Mouse (Mus musculus) forebrain, embryonic 14.5 days (tissue): Measurements from ENCODE around the gene Gpr139. TPM values are rescaled to one million over a fixed set of nuclear protein-coding genes. Genes with fewer than 3 reads are reported as not detected.
A peak's percentile ranks its signal among the peaks of the same experiment; 100 is the strongest.

Experiments used
- ATAC-seq: fragments of 200-750 bp; cut with Nextera tagmentation; 2 replicates; pipeline ENCODE4 v1.8.0; 2017; ENCODE audit warnings: mild to moderate bottlenecking, moderate library complexity
- DNase-seq: peaks from one replicate; pipeline ENCODE4 v3.0.0-alpha.2; 2015; ENCODE audit warnings: low spot score
- H3K27ac ChIP-seq: fragments of 300-500 bp; sonication (generic); 2 replicates; pipeline ENCODE4 v1.5.1; 2014; ENCODE audit warnings: low read depth, mild to moderate bottlenecking, control low read depth, low read length, moderate library complexity
- H3K27me3 ChIP-seq: fragments of 300-500 bp; sonication (generic); replicated peaks from 2 replicates; pipeline ENCODE4 v1.6.1; 2014; ENCODE audit warnings: low read length, control low read depth, mixed read lengths; ENCODE audit not compliant: control insufficient read depth, insufficient read depth
- H3K36me3 ChIP-seq: fragments of 300-500 bp; sonication (generic); 2 replicates; pipeline ENCODE4 v1.6.1; 2014; ENCODE audit warnings: low read length, control low read depth; ENCODE audit not compliant: control insufficient read depth, insufficient read depth
- H3K4me1 ChIP-seq: fragments of 300-500 bp; sonication (generic); 2 replicates; pipeline ENCODE4 v1.6.1; 2014; ENCODE audit warnings: antibody characterized with exemption, low read length, control low read depth; ENCODE audit not compliant: control insufficient read depth, insufficient read depth
- H3K4me2 ChIP-seq: fragments of 300-500 bp; sonication (generic); 2 replicates; pipeline ENCODE4 v1.6.1; 2014; ENCODE audit warnings: mild to moderate bottlenecking, control low read depth, low read length
- H3K4me3 ChIP-seq: fragments of 300-500 bp; sonication (generic); 2 replicates; pipeline ENCODE4 v1.5.1; 2014; ENCODE audit warnings: low read depth, low read length, control low read depth
- H3K9ac ChIP-seq: fragments of 300-500 bp; sonication (generic); 2 replicates; pipeline ENCODE4 v1.6.1; 2014; ENCODE audit warnings: mild to moderate bottlenecking, low read length, control low read depth, moderate library complexity
- H3K9me3 ChIP-seq: fragments of 300-500 bp; sonication (generic); replicated peaks from 2 replicates; pipeline ENCODE4 v1.6.1; 2016; ENCODE audit warnings: low read length, control low read depth, mixed read lengths; ENCODE audit not compliant: control insufficient read depth
- WGBS: fragments of 180-500 bp; shearing (Covaris S2); extraction: QIAGEN DNeasy Blood & Tissue Kit; methylation state at CpG from one replicate; pipeline ENCODE4 v1.1.7; 2014; 5-methylcytosine and 5-hydroxymethylcytosine counted together
- polyA plus RNA-seq: library from polyadenylated mRNA; unstranded; fragments of >200 nt; fragmentation: Nextera tagmentation; extraction: Ambion mirVana; gene quantifications from 2 replicates; pipeline ENCODE4 v1.2.1, GENCODE M21; 2014

Gene Gpr139
- polyA plus RNA-seq, result 5.5 and 6.3 TPM in 2 replicates

GRCm38 (mm10) chr7:119184341-119185143 is at the start of gene Gpr139:
TSS of gene Gpr139 (minus strand) at chr7:119184603.
- Histone ChIP-seq H3K27ac (peak within 1 kb of the TSS; percentile 55), H3K9me3 (no peaks in the 10 kb centered on the region), H3K4me2 (peak within 1 kb of the TSS; percentile 60), H3K27me3 (peaks cover 17% of the 10 kb centered on the region), H3K36me3 (no peaks in the 10 kb centered on the region), H3K9ac (peak within 1 kb of the TSS; percentile 55), H3K4me1 (peaks cover 8% of the 10 kb centered on the region; the same call in 1 of the 2 replicates), H3K4me3 (peak within 1 kb of the TSS; percentile 46)
- DNase-seq, result peak; percentile 86
- 1% methylated on average over 41 of the region's 47 CpGs for WGBS
- ATAC-seq, result peak; percentile 90

- Histone ChIP-seq H3K9ac (no peak overlapping the region), H3K4me1 (no peaks in the 10 kb centered on the region), H3K36me3 (no peaks in the 10 kb centered on the region), H3K4me3 (no peak overlapping the region), H3K27me3 (no peaks in the 10 kb centered on the region), H3K9me3 (no peaks in the 10 kb centered on the region), H3K4me2 (no peak overlapping the region), H3K27ac (no peak overlapping the region)
- DNase-seq, result no peak
- ATAC-seq, result no peak
- WGBS, result 0% methylated on average over 3 of the region's 3 CpGs
Observed at GRCm38 (mm10) chr7:119230971-119231370, 46.6 kb upstream of the Gpr139 start.

- H3K27me3 ChIP-seq, result no peaks in the 10 kb centered on the region
- H3K4me3 ChIP-seq, result no peak overlapping the region
- no peak overlapping the region for H3K27ac ChIP-seq
- H3K4me1 ChIP-seq, result no peaks in the 10 kb centered on the region
- ATAC-seq, result no peak
- H3K4me2 ChIP-seq, result no peak overlapping the region
- DNase-seq, result no peak
- no peaks in the 10 kb centered on the region for H3K36me3 ChIP-seq
- 91% methylated on average over 4 of the region's 4 CpGs for WGBS
- H3K9me3 ChIP-seq, result no peaks in the 10 kb centered on the region
- no peak overlapping the region for H3K9ac ChIP-seq
Observed at GRCm38 (mm10) chr7:119222706-119223105, 38.3 kb upstream of the Gpr139 start.

GRCm38 (mm10) chr7:119219121-119219520 is 34.7 kb upstream of the Gpr139 start:
- Histone ChIP-seq H3K9me3 (no peaks in the 10 kb centered on the region), H3K4me2 (no peak overlapping the region), H3K9ac (no peak overlapping the region), H3K27ac (no peak overlapping the region), H3K4me3 (no peak overlapping the region), H3K27me3 (no peaks in the 10 kb centered on the region), H3K4me1 (no peaks in the 10 kb centered on the region), H3K36me3 (no peaks in the 10 kb centered on the region)
- ATAC-seq (no peak), DNase-seq (no peak)
- 93% methylated on average over 2 of the region's 2 CpGs for WGBS

- H3K4me3 ChIP-seq, result no peak overlapping the region
- H3K36me3 ChIP-seq, result no peaks in the 10 kb centered on the region
- no peaks in the 10 kb centered on the region for H3K9me3 ChIP-seq
- H3K4me1 ChIP-seq, result no peaks in the 10 kb centered on the region
- no peaks in the 10 kb centered on the region for H3K27me3 ChIP-seq
- WGBS, result 76% methylated on average over 3 of the region's 3 CpGs
- no peak overlapping the region for H3K27ac ChIP-seq
- no peak for DNase-seq
- ATAC-seq, result no peak
- no peak overlapping the region for H3K9ac ChIP-seq
- H3K4me2 ChIP-seq, result no peak overlapping the region
Observed at GRCm38 (mm10) chr7:119207251-119207650, 22.8 kb upstream of the Gpr139 start.

GRCm38 (mm10) chr7:119186374-119186773 is 2.0 kb upstream of the Gpr139 start:
- Histone ChIP-seq H3K4me1 (peaks cover 6% of the 10 kb centered on the region; the same call in 1 of the 2 replicates), H3K9me3 (no peaks in the 10 kb centered on the region), H3K27ac (no peak overlapping the region), H3K27me3 (peaks cover 17% of the 10 kb centered on the region), H3K36me3 (no peaks in the 10 kb centered on the region), H3K9ac (no peak overlapping the region), H3K4me2 (no peak overlapping the region), H3K4me3 (no peak overlapping the region)
- no peak for ATAC-seq
- peak; percentile 80 for DNase-seq
- WGBS, result 10% methylated on average over 11 of the region's 11 CpGs

GRCm38 (mm10) chr7:119185181-119185940 is 958 bp upstream of the Gpr139 start:
- WGBS, result 2% methylated on average over 23 of the region's 23 CpGs
- Histone ChIP-seq H3K27me3 (peaks cover 17% of the 10 kb centered on the region), H3K4me3 (peak overlapping the region; percentile 46), H3K9ac (peak overlapping the region; percentile 55), H3K4me2 (peak overlapping the region; percentile 60), H3K36me3 (no peaks in the 10 kb centered on the region), H3K27ac (peak overlapping the region; percentile 55), H3K4me1 (peaks cover 8% of the 10 kb centered on the region; the same call in 1 of the 2 replicates), H3K9me3 (no peaks in the 10 kb centered on the region)
- DNase-seq (peak; percentile 64), ATAC-seq (peak; percentile 40)

- Histone ChIP-seq H3K9ac (no peak overlapping the region), H3K9me3 (no peaks in the 10 kb centered on the region), H3K27me3 (peaks cover 17% of the 10 kb centered on the region), H3K4me2 (no peak overlapping the region), H3K27ac (no peak overlapping the region), H3K4me1 (peaks cover 8% of the 10 kb centered on the region; the same call in 1 of the 2 replicates), H3K4me3 (no peak overlapping the region), H3K36me3 (no peaks in the 10 kb centered on the region)
- DNase-seq, result peak; percentile 90
- 6% methylated on average over 4 of the region's 4 CpGs for WGBS
- peak; percentile 53 for ATAC-seq
Observed at GRCm38 (mm10) chr7:119181053-119181452, 3.4 kb downstream of the Gpr139 start.
